Mouse (Mus musculus): Measurements from ENCODE around the gene Serpinb9. TPM values are rescaled to one million over a fixed set of nuclear protein-coding genes. Genes with fewer than 3 reads are reported as not detected.
A peak's percentile ranks its signal among the peaks of the same experiment; 100 is the strongest.
"Not testable (repeated sequence)": the region's sequence is repeated elsewhere in the genome, so short reads cannot be mapped to it uniquely, and the experiment has no call there.

The Serpinb9 gene
- 5.5 and 6.3 TPM in 2 replicates for polyA plus RNA-seq (2015; fragmentation: Nextera tagmentation; extraction: Ambion mirVana)

DNA sequence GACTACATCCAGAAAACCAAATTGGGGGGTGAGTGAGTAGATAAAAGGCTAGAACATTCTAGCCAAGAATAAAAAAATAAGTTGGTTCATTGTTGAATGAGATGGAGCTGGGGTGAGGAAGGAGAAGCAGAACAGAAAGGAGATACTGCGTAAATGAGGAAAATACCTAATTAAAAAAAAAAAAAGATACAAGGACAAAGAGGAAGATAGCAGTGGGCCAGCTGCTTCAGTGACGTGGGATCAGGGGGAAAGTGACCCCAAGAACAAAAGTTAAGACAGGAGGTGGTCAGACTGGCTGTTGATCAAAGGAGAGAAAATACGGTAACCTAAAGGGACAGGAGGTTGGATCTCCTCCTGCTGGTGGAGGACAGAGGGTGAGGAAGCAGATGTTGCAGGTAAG is at the start of gene Serpinb9:
Gene Serpinb9 (plus strand): TSS at position 301 of the 400 bp plus-strand sequence.
- 95% methylated on average over 3 of the region's 3 CpGs for WGBS
- peaks cover 3% of the 10 kb centered on the region; the same call in 1 of the 2 replicates for H3K4me1 ChIP-seq (replicated peaks; ENCODE audit: control insufficient read depth, insufficient read depth)
- H3K36me3 ChIP-seq (ENCODE audit: control insufficient read depth, insufficient read depth, low read length) = no peaks in the 10 kb centered on the region
- TF ChIP-seq CTCF (IDR thresholded peaks at IDR 0.05; ENCODE audit: low read depth) (no peak), EP300 (optimal IDR thresholded peaks at IDR 0.05) (no peak)
- H3K9me3 ChIP-seq (ENCODE audit: control insufficient read depth, low read length) = no peaks in the 10 kb centered on the region
- H3K27me3 ChIP-seq (ENCODE audit: control insufficient read depth, insufficient read depth, low read length) = no peaks in the 10 kb centered on the region
- no peak for ATAC-seq (ENCODE audit: low FRiP score, low TSS enrichment)
- H3K27ac ChIP-seq (replicated peaks) = peak within 1 kb of the TSS; percentile 88
- DNase-seq (ENCODE audit: low spot score) = no peak
- H3K4me3 ChIP-seq (ENCODE audit: low read depth, low read length) = peak within 1 kb of the TSS; percentile 38
- peak within 1 kb of the TSS; percentile 55 for H3K4me2 ChIP-seq (replicated peaks; ENCODE audit: low read depth)
- peak within 1 kb of the TSS; percentile 62 for H3K9ac ChIP-seq (ENCODE audit: low read length)

DNA sequence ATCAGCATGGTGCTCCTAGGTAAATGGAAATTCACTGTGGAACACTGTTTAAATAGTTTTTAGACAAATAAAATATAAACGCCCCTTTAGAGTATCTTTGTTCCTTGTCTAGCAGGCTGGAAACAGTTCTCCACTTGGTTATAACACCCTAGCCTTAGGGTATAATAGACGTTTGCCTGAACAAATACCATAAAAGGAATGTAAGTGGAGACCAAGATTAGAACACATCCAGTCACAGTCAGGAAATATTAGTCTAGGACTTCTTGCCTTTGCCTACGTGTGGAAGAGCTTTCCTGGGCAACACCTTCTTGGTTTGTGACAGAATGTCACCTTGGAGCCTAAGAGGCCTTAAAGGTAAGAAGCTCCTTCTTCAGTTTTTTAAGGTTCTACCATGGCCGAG is 46.5 kb upstream of the Serpinb9 start:
- no peaks in the 10 kb centered on the region for H3K4me1 ChIP-seq (replicated peaks; ENCODE audit: control insufficient read depth, insufficient read depth)
- no peak for TF ChIP-seq CTCF (IDR thresholded peaks at IDR 0.05; ENCODE audit: low read depth)
- 43% methylated on average over 4 of the region's 4 CpGs for WGBS
- H3K9me3 ChIP-seq (ENCODE audit: control insufficient read depth, low read length) = no peaks in the 10 kb centered on the region
- no peak overlapping the region for H3K4me2 ChIP-seq (replicated peaks; ENCODE audit: low read depth)
- H3K27me3 ChIP-seq (ENCODE audit: control insufficient read depth, insufficient read depth, low read length) = no peaks in the 10 kb centered on the region
- DNase-seq (ENCODE audit: low spot score) (no peak), ATAC-seq (ENCODE audit: low FRiP score, low TSS enrichment) (no peak)
- no peak overlapping the region for H3K9ac ChIP-seq (ENCODE audit: low read length)
- no peak overlapping the region for H3K27ac ChIP-seq (replicated peaks)
- no peak overlapping the region for H3K4me3 ChIP-seq (ENCODE audit: low read depth, low read length)
- H3K36me3 ChIP-seq (ENCODE audit: control insufficient read depth, insufficient read depth, low read length) = no peaks in the 10 kb centered on the region

DNA sequence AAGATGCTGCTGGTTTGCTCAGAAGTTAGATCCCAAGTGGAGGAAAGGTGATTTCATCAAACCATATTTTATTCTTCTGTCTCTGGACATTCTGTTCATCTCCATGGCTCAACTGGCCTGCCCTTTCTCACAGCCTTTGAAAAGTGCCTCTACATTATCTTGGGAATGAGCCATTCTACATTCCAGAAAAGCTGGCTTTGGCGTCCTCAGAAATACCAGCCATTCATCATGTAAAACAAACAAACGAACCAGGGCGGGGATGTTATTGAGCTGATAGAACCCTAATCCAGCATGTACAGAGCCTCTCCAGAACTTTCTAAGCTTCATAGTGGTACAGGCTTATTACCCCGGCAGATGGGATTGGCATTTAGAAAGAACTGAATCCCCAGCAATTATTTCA is 45.1 kb upstream of the Serpinb9 start:
- peak; percentile 38; the same call in 1 of the 2 replicates for ATAC-seq (ENCODE audit: low FRiP score, low TSS enrichment)
- Histone ChIP-seq H3K9ac (ENCODE audit: low read length) (no peak overlapping the region), H3K27ac (replicated peaks) (no peak overlapping the region), H3K4me3 (ENCODE audit: low read depth, low read length) (no peak overlapping the region), H3K4me1 (replicated peaks; ENCODE audit: control insufficient read depth, insufficient read depth) (no peaks in the 10 kb centered on the region), H3K4me2 (replicated peaks; ENCODE audit: low read depth) (no peak overlapping the region), H3K27me3 (ENCODE audit: control insufficient read depth, insufficient read depth, low read length) (no peaks in the 10 kb centered on the region), H3K9me3 (ENCODE audit: control insufficient read depth, low read length) (no peaks in the 10 kb centered on the region), H3K36me3 (ENCODE audit: control insufficient read depth, insufficient read depth, low read length) (no peaks in the 10 kb centered on the region)
- TF ChIP-seq CTCF (IDR thresholded peaks at IDR 0.05; ENCODE audit: low read depth) (no peak), EP300 (optimal IDR thresholded peaks at IDR 0.05) (no peak)
- no peak for DNase-seq (ENCODE audit: low spot score)
- WGBS = 25% methylated on average over 4 of the region's 4 CpGs

DNA sequence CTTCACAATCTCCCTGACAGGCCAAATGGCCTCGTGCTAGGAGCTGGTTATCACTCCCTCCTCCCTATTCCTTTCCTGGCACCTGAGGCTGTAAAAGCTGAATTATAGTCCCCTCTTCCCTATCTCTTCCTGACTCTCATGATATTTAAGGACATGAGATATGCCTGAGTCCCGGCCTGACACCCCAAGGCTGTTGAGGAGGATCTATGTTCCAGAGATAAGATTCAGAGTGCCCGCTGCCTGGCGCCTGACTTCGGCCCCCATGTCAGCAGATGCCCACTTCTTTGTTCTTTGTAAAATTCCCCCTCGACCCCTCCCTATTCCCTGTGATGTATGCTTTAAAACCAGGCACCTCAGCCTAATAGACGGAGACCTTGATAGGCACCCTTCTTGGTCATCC is 44.5 kb upstream of the Serpinb9 start:
- H3K9ac ChIP-seq (ENCODE audit: low read length); H3K27ac ChIP-seq (replicated peaks); H3K4me3 ChIP-seq (ENCODE audit: low read depth, low read length); H3K27me3 ChIP-seq (ENCODE audit: control insufficient read depth, insufficient read depth, low read length); ATAC-seq (ENCODE audit: low FRiP score, low TSS enrichment); H3K4me1 ChIP-seq (replicated peaks; ENCODE audit: control insufficient read depth, insufficient read depth); H3K9me3 ChIP-seq (ENCODE audit: control insufficient read depth, low read length); DNase-seq (ENCODE audit: low spot score); H3K4me2 ChIP-seq (replicated peaks; ENCODE audit: low read depth); H3K36me3 ChIP-seq (ENCODE audit: control insufficient read depth, insufficient read depth, low read length): not testable (repeated sequence)
- WGBS = 85% methylated on average over 7 of the region's 7 CpGs

DNA sequence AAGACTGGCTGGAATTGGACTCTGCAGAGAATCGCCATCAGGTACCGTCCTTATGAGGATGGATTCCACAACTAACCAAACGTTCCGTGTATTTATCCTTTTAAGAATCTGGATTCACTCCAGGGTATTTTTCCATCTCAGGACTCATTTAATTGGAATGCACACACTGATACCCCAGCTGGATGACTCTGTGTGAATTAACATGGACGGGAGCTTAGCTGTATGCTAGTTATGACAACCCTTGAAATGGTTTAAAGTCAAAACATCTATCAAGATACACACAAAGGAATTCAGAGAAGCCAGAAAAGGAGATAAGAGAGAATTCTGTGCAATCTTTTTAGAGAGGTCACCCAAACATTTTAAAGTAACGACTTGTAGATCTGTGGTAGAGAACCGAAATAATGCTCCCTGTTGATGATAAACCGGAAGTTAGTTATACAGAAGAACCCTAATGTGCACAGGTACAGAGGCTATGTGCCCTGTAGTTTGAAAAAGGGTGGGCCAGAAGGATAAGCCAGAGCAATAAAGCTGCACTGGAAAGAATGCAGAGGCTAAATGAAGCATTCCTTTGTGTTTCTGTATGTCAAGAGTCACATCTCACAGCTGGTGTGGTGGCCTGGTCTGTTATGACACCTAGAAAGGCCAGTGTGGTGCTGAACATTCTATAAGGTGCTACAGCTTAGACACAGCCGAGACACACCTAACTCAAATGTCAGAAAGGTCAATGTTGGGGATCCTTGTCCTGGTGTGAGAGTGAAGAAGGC is 38.9 kb upstream of the Serpinb9 start:
- H3K4me1 ChIP-seq (replicated peaks; ENCODE audit: control insufficient read depth, insufficient read depth) = no peaks in the 10 kb centered on the region
- no peak overlapping the region for H3K4me2 ChIP-seq (replicated peaks; ENCODE audit: low read depth)
- H3K36me3 ChIP-seq (ENCODE audit: control insufficient read depth, insufficient read depth, low read length) = no peaks in the 10 kb centered on the region
- no peaks in the 10 kb centered on the region for H3K9me3 ChIP-seq (ENCODE audit: control insufficient read depth, low read length)
- TF ChIP-seq CTCF (IDR thresholded peaks at IDR 0.05; ENCODE audit: low read depth) (no peak), EP300 (optimal IDR thresholded peaks at IDR 0.05) (no peak)
- DNase-seq (ENCODE audit: low spot score) (no peak), ATAC-seq (ENCODE audit: low FRiP score, low TSS enrichment) (no peak)
- H3K4me3 ChIP-seq (ENCODE audit: low read depth, low read length) = no peak overlapping the region
- no peak overlapping the region for H3K9ac ChIP-seq (ENCODE audit: low read length)
- H3K27ac ChIP-seq (replicated peaks) = no peak overlapping the region
- 53% methylated on average over 9 of the region's 9 CpGs for WGBS
- H3K27me3 ChIP-seq (ENCODE audit: control insufficient read depth, insufficient read depth, low read length) = no peaks in the 10 kb centered on the region

DNA sequence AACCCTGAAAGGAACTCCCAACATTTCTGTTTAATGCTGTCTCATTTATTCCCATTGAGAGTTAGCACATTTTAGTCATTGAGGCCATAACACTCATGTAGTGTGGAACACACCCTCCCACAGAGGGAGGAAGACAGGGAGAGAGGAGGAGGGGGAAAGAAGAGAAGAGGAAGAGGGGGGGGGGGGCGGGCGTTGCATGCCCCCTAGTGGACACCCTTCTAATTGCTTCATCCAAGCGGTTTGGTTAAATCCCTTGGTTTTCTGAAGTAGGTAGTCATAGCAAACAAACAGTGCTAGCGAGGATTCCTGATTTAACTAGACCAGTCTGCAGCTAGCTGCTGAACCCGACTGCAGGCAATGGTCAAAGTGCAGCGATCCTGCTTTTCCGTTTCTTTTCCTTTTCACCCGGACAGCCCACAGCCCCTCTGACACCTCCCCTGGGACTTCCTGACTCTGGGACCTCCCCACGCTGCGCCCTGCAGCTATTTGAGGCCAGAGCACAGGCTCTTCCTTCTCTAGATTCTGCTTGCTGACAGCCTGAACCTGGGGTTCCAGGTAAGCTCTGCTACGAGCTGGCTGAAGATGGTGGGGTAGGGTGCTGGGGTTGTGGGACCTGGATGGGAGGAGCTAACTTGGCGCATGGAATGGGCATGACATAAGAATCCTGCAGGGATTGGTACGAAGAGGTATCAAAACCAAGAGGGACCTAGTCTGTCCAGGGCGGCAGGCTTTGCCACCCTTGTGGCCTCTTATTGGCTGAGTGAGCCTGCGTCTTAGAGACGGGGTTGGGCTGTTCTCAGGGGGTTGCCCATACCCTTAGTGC is 37.9 kb upstream of the Serpinb9 start, which contains the start of gene Serpinb6b:
Gene Serpinb6b (plus strand): TSS at position 221 of the 823 bp plus-strand sequence.
- peak; percentile 52 for DNase-seq (ENCODE audit: low spot score)
- H3K36me3 ChIP-seq (ENCODE audit: control insufficient read depth, insufficient read depth, low read length) = no peaks in the 10 kb centered on the region
- no peak for TF ChIP-seq EP300 (optimal IDR thresholded peaks at IDR 0.05)
- TF ChIP-seq CTCF (IDR thresholded peaks at IDR 0.05; ENCODE audit: low read depth) = peak; percentile 63
- H3K9ac ChIP-seq (ENCODE audit: low read length) = peak within 1 kb of the TSS; percentile 35; the same call in 1 of the 2 replicates
- H3K4me3 ChIP-seq (ENCODE audit: low read depth, low read length) = peak within 1 kb of the TSS; percentile 33
- peak within 1 kb of the TSS; percentile 55 for H3K4me2 ChIP-seq (replicated peaks; ENCODE audit: low read depth)
- WGBS = 36% methylated on average over 16 of the region's 16 CpGs
- H3K27ac ChIP-seq (replicated peaks) = no peak within 1 kb of the TSS
- H3K4me1 ChIP-seq (replicated peaks; ENCODE audit: control insufficient read depth, insufficient read depth) = no peaks in the 10 kb centered on the region
- ATAC-seq (ENCODE audit: low FRiP score, low TSS enrichment) = peak; percentile 68
- no peaks in the 10 kb centered on the region for H3K27me3 ChIP-seq (ENCODE audit: control insufficient read depth, insufficient read depth, low read length)
- H3K9me3 ChIP-seq (ENCODE audit: control insufficient read depth, low read length) = no peaks in the 10 kb centered on the region

Data from stomach, postnatal 0 days (tissue).